24 mouse cellular contexts compared by ENCODE assay signal in genomic region chr4:150231871-150232270, GRCm38 (mm10). TPM values are rescaled to one million over a fixed set of nuclear protein-coding genes. Genes with fewer than 3 reads are reported as not detected.
A peak's percentile ranks its signal among the peaks of the same experiment; 100 is the strongest.
DNase-seq lines count a peak whose midpoint lies in the region; ATAC-seq and TF ChIP-seq lines count a peak whose summit lies in the region.
"Had no signal": no experiment of that assay in that cellular context is flagged by ENCODE, and none has a peak within 500 bp of the region (broad histone marks: within the 10 kb centered on the region; RNA-seq: fewer than 3 reads in every experiment).

No protein-coding gene starts in this region.

- DNase-seq in forebrain, embryonic 11.5 days (ENCODE audit: low spot score) = peak; percentile 50
- DNase-seq in kidney, postnatal 0 days (ENCODE audit: low spot score) = no peak
- no peak for DNase-seq in kidney, adult 11 months
- peak; percentile 72 to 80 for DNase-seq in cerebellum, adult 18-20 months
- peak; percentile 79 to 81 for DNase-seq in cerebellum, postnatal 25 days
- no peak for DNase-seq in hindbrain, postnatal 0 days (ENCODE audit: low spot score)
- no peak for DNase-seq in embryo, embryonic 10.5 days (ENCODE audit: low spot score)
- DNase-seq: kidney, postnatal 36 days; lung, adult 2 months; thymus, postnatal 36 days had no signal

- H3K27ac ChIP-seq in forebrain, embryonic 11.5 days (ENCODE audit: low read depth, low read length) = no peak overlapping the region
- no peak overlapping the region for H3K27ac ChIP-seq in forebrain, embryonic 15.5 days (replicated peaks)
- no peak overlapping the region for H3K27ac ChIP-seq in kidney, postnatal 0 days
- no peak overlapping the region for H3K27ac ChIP-seq in hindbrain, postnatal 0 days
- H3K27ac ChIP-seq: forebrain, embryonic 13.5 days; hindbrain, embryonic 13.5 days; macrophage; midbrain, embryonic 13.5 days had no signal

- H3K27me3 ChIP-seq in forebrain, embryonic 11.5 days (ENCODE audit: control insufficient read depth, insufficient read depth, low read length) = no peaks in the 10 kb centered on the region
- no peaks in the 10 kb centered on the region for H3K27me3 ChIP-seq in forebrain, embryonic 15.5 days
- no peaks in the 10 kb centered on the region for H3K27me3 ChIP-seq in kidney, postnatal 0 days (ENCODE audit: insufficient read depth, low read length)
- no peaks in the 10 kb centered on the region for H3K27me3 ChIP-seq in hindbrain, postnatal 0 days (ENCODE audit: insufficient read depth, low read length)
- H3K27me3 ChIP-seq: forebrain, embryonic 13.5 days; heart, embryonic 15.5 days; limb, embryonic 15.5 days had no signal

- no peaks in the 10 kb centered on the region for H3K9me3 ChIP-seq in forebrain, embryonic 11.5 days (ENCODE audit: control insufficient read depth, low read length)
- H3K9me3 ChIP-seq in forebrain, embryonic 15.5 days = no peaks in the 10 kb centered on the region
- no peaks in the 10 kb centered on the region for H3K9me3 ChIP-seq in kidney, postnatal 0 days (replicated peaks; ENCODE audit: low read length)
- no peaks in the 10 kb centered on the region for H3K9me3 ChIP-seq in hindbrain, postnatal 0 days (ENCODE audit: low read length)
- H3K9me3 ChIP-seq: forebrain, embryonic 13.5 days; heart, embryonic 15.5 days; hindbrain, embryonic 13.5 days; limb, embryonic 15.5 days; midbrain, embryonic 13.5 days had no signal

- H3K4me2 ChIP-seq in forebrain, embryonic 11.5 days (ENCODE audit: low read depth, low read length, severe bottlenecking) = no peak overlapping the region
- no peak overlapping the region for H3K4me2 ChIP-seq in forebrain, embryonic 15.5 days (replicated peaks)
- no peak overlapping the region for H3K4me2 ChIP-seq in kidney, postnatal 0 days (ENCODE audit: low read length)
- no peak overlapping the region for H3K4me2 ChIP-seq in hindbrain, postnatal 0 days (ENCODE audit: low read depth, low read length)
- H3K4me2 ChIP-seq: forebrain, embryonic 13.5 days; heart, embryonic 15.5 days; hindbrain, embryonic 13.5 days; limb, embryonic 15.5 days; midbrain, embryonic 13.5 days had no signal

- TF ChIP-seq CTCF in kidney, postnatal 0 days (IDR thresholded peaks at IDR 0.05; ENCODE audit: low read depth) = no peak
- no peak for TF ChIP-seq CTCF in hindbrain, postnatal 0 days (IDR thresholded peaks at IDR 0.05; ENCODE audit: low read depth)

- ATAC-seq in forebrain, embryonic 11.5 days (replicated peaks; ENCODE audit: low FRiP score) = no peak
- ATAC-seq in forebrain, embryonic 15.5 days (replicated peaks) = no peak
- no peak for ATAC-seq in kidney, postnatal 0 days (replicated peaks; ENCODE audit: low FRiP score, low read depth)
- no peak for ATAC-seq in hindbrain, postnatal 0 days
- ATAC-seq: activated CD4-positive, CD25-positive, alpha-beta regulatory T cell, adult 4 months; forebrain, embryonic 13.5 days; intestine, embryonic 16.5 days; midbrain, embryonic 13.5 days had no signal

- H3K9ac ChIP-seq in forebrain, embryonic 11.5 days (ENCODE audit: low read length) = no peak overlapping the region
- no peak overlapping the region for H3K9ac ChIP-seq in forebrain, embryonic 15.5 days (replicated peaks)
- H3K9ac ChIP-seq in kidney, postnatal 0 days (ENCODE audit: low read depth, low read length) = 0 out of 2 replicates have a peak overlapping the region, but pooled peaks have one; percentile 0
- no peak overlapping the region for H3K9ac ChIP-seq in hindbrain, postnatal 0 days (replicated peaks; ENCODE audit: low read length)
- H3K9ac ChIP-seq: forebrain, embryonic 13.5 days; heart, embryonic 15.5 days; hindbrain, embryonic 13.5 days; limb, embryonic 15.5 days; midbrain, embryonic 13.5 days had no signal

- H3K4me1 ChIP-seq in forebrain, embryonic 11.5 days (replicated peaks; ENCODE audit: control insufficient read depth, insufficient read depth, low read length) = peaks cover 19% of the 10 kb centered on the region
- peaks cover 27% of the 10 kb centered on the region for H3K4me1 ChIP-seq in forebrain, embryonic 15.5 days
- H3K4me1 ChIP-seq in kidney, postnatal 0 days (replicated peaks; ENCODE audit: insufficient read depth, low read length) = 0 out of 2 replicates have a peak, but pooled peaks cover 9% of the 10 kb centered on the region
- H3K4me1 ChIP-seq in hindbrain, postnatal 0 days (ENCODE audit: insufficient read depth, low read length) = peaks cover 19% of the 10 kb centered on the region

- H3K36me3 ChIP-seq in forebrain, embryonic 11.5 days (ENCODE audit: control insufficient read depth, insufficient read depth, low read length) = no peaks in the 10 kb centered on the region
- H3K36me3 ChIP-seq in forebrain, embryonic 15.5 days = no peaks in the 10 kb centered on the region
- no peaks in the 10 kb centered on the region for H3K36me3 ChIP-seq in kidney, postnatal 0 days (ENCODE audit: insufficient read depth, low read length)
- H3K36me3 ChIP-seq in hindbrain, postnatal 0 days (ENCODE audit: insufficient read depth, low read length) = no peaks in the 10 kb centered on the region
- H3K36me3 ChIP-seq: heart, embryonic 15.5 days; hindbrain, embryonic 13.5 days; limb, embryonic 15.5 days; midbrain, embryonic 13.5 days had no signal

- WGBS in forebrain, embryonic 11.5 days = 43% methylated on average over 8 of the region's 8 CpGs
- WGBS in forebrain, embryonic 15.5 days = 62% methylated on average over 8 of the region's 8 CpGs
- WGBS in kidney, postnatal 0 days = 46% methylated on average over 8 of the region's 8 CpGs
- WGBS in hindbrain, postnatal 0 days = 61% methylated on average over 8 of the region's 8 CpGs

- H3K4me3 ChIP-seq in forebrain, embryonic 11.5 days (ENCODE audit: low read depth, low read length) = no peak overlapping the region
- no peak overlapping the region for H3K4me3 ChIP-seq in forebrain, embryonic 15.5 days
- H3K4me3 ChIP-seq in kidney, postnatal 0 days (replicated peaks; ENCODE audit: low read depth, low read length) = no peak overlapping the region
- no peak overlapping the region for H3K4me3 ChIP-seq in hindbrain, postnatal 0 days (ENCODE audit: low read length)
- H3K4me3 ChIP-seq: forebrain, embryonic 13.5 days; heart, embryonic 15.5 days; hindbrain, embryonic 13.5 days; limb, embryonic 15.5 days; midbrain, embryonic 13.5 days; myocyte had no signal

RNA-seq across cellular contexts. Expression of gene Eno1, which starts 4.7 kb away (rescaled TPM):
- 1,858 and 1,977 TPM in 2 replicates for polyA plus RNA-seq in forebrain, embryonic 11.5 days (2014; fragmentation: Nextera tagmentation; extraction: Ambion mirVana)
- 953 and 957 TPM in 2 replicates for polyA plus RNA-seq in forebrain, embryonic 15.5 days (2015; fragmentation: Nextera tagmentation; extraction: Ambion mirVana)
- polyA plus RNA-seq in kidney, postnatal 0 days (2015; fragmentation: Nextera tagmentation; extraction: Ambion mirVana) = 1,062 and 1,157 TPM in 2 replicates
- 538 and 549 TPM in 2 replicates for total RNA-seq in hindbrain, postnatal 0 days (2014; rRNA removed)
- polyA plus RNA-seq in hindbrain, postnatal 0 days (2015; fragmentation: Nextera tagmentation; extraction: Ambion mirVana) = 1,243 and 1,257 TPM in 2 replicates

RNA-seq across cellular contexts. Expression of gene Car6, which starts 30.7 kb away (rescaled TPM):
- not detected in 2 replicates for polyA plus RNA-seq in forebrain, embryonic 11.5 days (2014; fragmentation: Nextera tagmentation; extraction: Ambion mirVana)
- polyA plus RNA-seq in forebrain, embryonic 15.5 days (2015; fragmentation: Nextera tagmentation; extraction: Ambion mirVana) = not detected in 2 replicates
- not detected in 2 replicates for polyA plus RNA-seq in kidney, postnatal 0 days (2015; fragmentation: Nextera tagmentation; extraction: Ambion mirVana)
- total RNA-seq in hindbrain, postnatal 0 days (2014; rRNA removed) = not detected in 2 replicates
- polyA plus RNA-seq in hindbrain, postnatal 0 days (2015; fragmentation: Nextera tagmentation; extraction: Ambion mirVana) = not detected in 2 replicates
- total RNA-seq: common myeloid progenitor, adult 5-6 weeks; left cerebral cortex, adult 8-10 months had no signal
- polyA plus RNA-seq: activated CD4-positive, CD25-positive, alpha-beta regulatory T cell, adult 4 months; embryonic facial prominence, embryonic 14.5 days; forebrain, embryonic 13.5 days; heart, embryonic 15.5 days; hindbrain, embryonic 13.5 days; intestine, embryonic 16.5 days; midbrain, embryonic 13.5 days; spleen, adult 2 months had no signal

RNA-seq across cellular contexts. Expression of gene Rere, which starts 49.6 kb away (rescaled TPM):
- 51.6 and 56.2 TPM in 2 replicates for polyA plus RNA-seq in forebrain, embryonic 11.5 days (2014; fragmentation: Nextera tagmentation; extraction: Ambion mirVana)
- polyA plus RNA-seq in forebrain, embryonic 15.5 days (2015; fragmentation: Nextera tagmentation; extraction: Ambion mirVana) = 26.6 and 32.0 TPM in 2 replicates
- 29.1 and 29.8 TPM in 2 replicates for polyA plus RNA-seq in kidney, postnatal 0 days (2015; fragmentation: Nextera tagmentation; extraction: Ambion mirVana)
- 31.2 and 32.9 TPM in 2 replicates for total RNA-seq in hindbrain, postnatal 0 days (2014; rRNA removed)
- 25.0 and 25.9 TPM in 2 replicates for polyA plus RNA-seq in hindbrain, postnatal 0 days (2015; fragmentation: Nextera tagmentation; extraction: Ambion mirVana)

Comparison
In these comparisons a context has a peak if more than half of its experiments do, and no peak if none do; other contexts are left out.
1. DNase-seq: peak in forebrain, embryonic 11.5 days (single experiment), cerebellum, adult 18-20 months (2 of 2) and cerebellum, postnatal 25 days (2 of 2); none in kidney, postnatal 0 days (single experiment), kidney, adult 11 months (single experiment), hindbrain, postnatal 0 days (single experiment) and embryo, embryonic 10.5 days (single experiment).